In the genomic region with DNA sequence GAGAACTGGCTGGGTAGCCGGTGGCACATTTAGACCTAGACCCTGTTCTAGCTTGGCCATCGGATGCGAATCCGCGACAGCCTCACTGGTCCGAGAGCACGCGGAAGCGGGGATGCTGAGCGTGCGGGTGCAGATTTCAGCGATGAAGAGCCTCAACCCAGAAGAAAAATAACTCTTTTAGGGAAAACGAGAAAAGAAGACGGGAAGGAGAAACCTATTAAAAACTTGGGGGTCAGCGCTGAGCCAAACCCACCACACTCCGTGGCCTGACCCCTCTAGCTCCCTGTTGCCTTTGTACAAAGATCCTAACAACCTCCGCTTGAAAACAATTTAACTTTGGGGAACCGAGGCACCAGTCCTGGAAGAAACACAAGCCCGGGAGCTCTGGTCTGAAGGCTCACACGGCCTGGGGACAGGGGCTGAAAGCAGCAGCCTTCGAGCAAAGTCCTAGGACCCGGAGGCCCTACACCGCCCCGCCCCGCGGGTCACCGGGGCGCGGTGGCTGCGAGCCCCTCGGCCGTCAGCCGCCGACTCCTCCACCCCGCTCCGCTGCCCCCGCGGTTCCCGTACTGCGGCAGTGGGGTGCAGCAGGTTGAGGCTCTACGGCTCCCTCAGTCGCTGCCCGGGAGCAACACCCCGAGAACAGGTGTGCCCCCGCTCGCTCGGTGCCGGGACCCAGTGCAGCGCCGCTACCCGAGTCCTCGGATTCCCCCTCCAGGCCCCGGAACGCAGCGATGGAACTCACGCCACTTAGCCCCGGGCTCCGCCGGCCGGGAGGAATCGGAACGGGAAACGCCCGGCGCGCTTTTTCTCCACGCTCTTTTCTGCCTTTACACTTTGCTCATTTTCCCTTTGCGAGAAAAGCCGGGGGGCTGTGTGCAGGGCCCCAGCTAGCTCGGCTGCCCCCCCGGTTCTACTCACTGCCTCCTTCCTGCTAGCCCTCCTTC, we compare ENCODE assay signal across 8 mouse cellular contexts. TPM values are rescaled to one million over a fixed set of nuclear protein-coding genes. Genes with fewer than 3 reads are reported as not detected.
A peak's percentile ranks its signal among the peaks of the same experiment; 100 is the strongest.
DNase-seq lines count a peak whose midpoint lies in the region; ATAC-seq and TF ChIP-seq lines count a peak whose summit lies in the region.

No protein-coding gene starts in this region.

- peaks cover 10% of the 10 kb centered on the region for H3K27me3 ChIP-seq in cerebellum, adult 2 months (ENCODE audit: control insufficient read depth, insufficient read depth, low read length)
- peaks cover 47% of the 10 kb centered on the region for H3K27me3 ChIP-seq in heart, embryonic 16.5 days (ENCODE audit: control insufficient read depth, insufficient read depth, low read length)
- H3K27me3 ChIP-seq in limb, embryonic 13.5 days, result peaks cover 54% of the 10 kb centered on the region
- H3K27me3 ChIP-seq in neural tube, embryonic 11.5 days (ENCODE audit: control insufficient read depth, insufficient read depth, low read length), result peaks cover 66% of the 10 kb centered on the region

- TF ChIP-seq CTCF in cerebellum, adult 2 months (IDR thresholded peaks at IDR 0.05; ENCODE audit: borderline replicate concordance, insufficient read depth, low read depth, low read length), result no peak

- peak; percentile 17 to 44 for DNase-seq in cerebellum, adult 2 months
- no peak for DNase-seq in cerebellum, adult 9-11 months
- peak; percentile 27 for DNase-seq in urinary bladder, adult 2 months (ENCODE audit: low spot score)
- DNase-seq in urinary bladder, postnatal 10 days (ENCODE audit: low spot score), result no peak
- peak; percentile 72 for DNase-seq in neural tube, embryonic 11.5 days (ENCODE audit: low spot score)
- no peak for DNase-seq in layer of hippocampus, adult 9-11 months

- 1% methylated on average over 71 of the region's 71 CpGs for WGBS in cerebellum, adult 2 months
- WGBS in heart, embryonic 16.5 days, result 1% methylated on average over 71 of the region's 71 CpGs
- under 1% methylated on average over 67 of the region's 71 CpGs for WGBS in limb, embryonic 13.5 days
- WGBS in neural tube, embryonic 11.5 days, result under 1% methylated on average over 69 of the region's 71 CpGs

- H3K9me3 ChIP-seq in heart, embryonic 16.5 days (replicated peaks; ENCODE audit: control insufficient read depth, low read length), result no peaks in the 10 kb centered on the region
- no peaks in the 10 kb centered on the region for H3K9me3 ChIP-seq in limb, embryonic 13.5 days
- no peaks in the 10 kb centered on the region for H3K9me3 ChIP-seq in neural tube, embryonic 11.5 days (ENCODE audit: control insufficient read depth, low read length)

- ATAC-seq in heart, embryonic 16.5 days (replicated peaks; ENCODE audit: extremely low read depth, insufficient read depth, low FRiP score), result peak; percentile 19; the same call in 1 of the 2 replicates
- no peak for ATAC-seq in limb, embryonic 13.5 days (ENCODE audit: low FRiP score, low read depth)
- no peak for ATAC-seq in neural tube, embryonic 11.5 days (ENCODE audit: insufficient read depth, low FRiP score, low TSS enrichment)

- TF ChIP-seq POLR2A in cerebellum, adult 2 months (IDR thresholded peaks at IDR 0.05; ENCODE audit: borderline replicate concordance, insufficient read depth, low read length), result no peak

- H3K4me1 ChIP-seq in cerebellum, adult 2 months (ENCODE audit: control insufficient read depth, insufficient read depth, low read length), result no peaks in the 10 kb centered on the region
- H3K4me1 ChIP-seq in heart, embryonic 16.5 days (ENCODE audit: control insufficient read depth, insufficient read depth, low read length), result peaks cover 23% of the 10 kb centered on the region
- H3K4me1 ChIP-seq in limb, embryonic 13.5 days, result peaks cover 36% of the 10 kb centered on the region
- peaks cover 7% of the 10 kb centered on the region; the same call in 1 of the 2 replicates for H3K4me1 ChIP-seq in neural tube, embryonic 11.5 days (ENCODE audit: control insufficient read depth, insufficient read depth, low read length)

- H3K4me2 ChIP-seq in heart, embryonic 16.5 days (ENCODE audit: low read depth, low read length), result peak overlapping the region; percentile 97
- H3K4me2 ChIP-seq in limb, embryonic 13.5 days (replicated peaks), result peak overlapping the region; percentile 87
- H3K4me2 ChIP-seq in neural tube, embryonic 11.5 days (ENCODE audit: low read depth), result peak overlapping the region; percentile 75

- no peak overlapping the region for H3K4me3 ChIP-seq in cerebellum, adult 2 months (replicated peaks; ENCODE audit: insufficient read depth, low read depth, low read length)
- peak overlapping the region; percentile 55 for H3K4me3 ChIP-seq in heart, embryonic 16.5 days (ENCODE audit: low read length)
- peak overlapping the region; percentile 66 for H3K4me3 ChIP-seq in limb, embryonic 13.5 days
- peak overlapping the region; percentile 56 for H3K4me3 ChIP-seq in neural tube, embryonic 11.5 days (ENCODE audit: low read depth, low read length)

- H3K36me3 ChIP-seq in heart, embryonic 16.5 days (ENCODE audit: control insufficient read depth, insufficient read depth), result no peaks in the 10 kb centered on the region
- H3K36me3 ChIP-seq in limb, embryonic 13.5 days, result peaks cover 10% of the 10 kb centered on the region; the same call in 1 of the 2 replicates
- H3K36me3 ChIP-seq in neural tube, embryonic 11.5 days (ENCODE audit: control insufficient read depth, insufficient read depth, low read length), result no peaks in the 10 kb centered on the region

- no peak overlapping the region for H3K27ac ChIP-seq in cerebellum, adult 2 months (ENCODE audit: insufficient read depth, low read length)
- H3K27ac ChIP-seq in heart, embryonic 16.5 days (ENCODE audit: low read length), result 0 out of 2 replicates have a peak overlapping the region, but pooled peaks have one; percentile 10
- peak overlapping the region; percentile 91 for H3K27ac ChIP-seq in limb, embryonic 13.5 days
- H3K27ac ChIP-seq in neural tube, embryonic 11.5 days (ENCODE audit: low read depth, low read length), result peak overlapping the region; percentile 75

- H3K9ac ChIP-seq in heart, embryonic 16.5 days (ENCODE audit: low read length), result peak overlapping the region; percentile 30
- peak overlapping the region; percentile 89 for H3K9ac ChIP-seq in limb, embryonic 13.5 days
- peak overlapping the region; percentile 80 for H3K9ac ChIP-seq in neural tube, embryonic 11.5 days (ENCODE audit: low read length)

RNA-seq across cellular contexts. Expression of a gene that starts 2.7 kb away (rescaled TPM):
- polyA plus RNA-seq in cerebellum, adult 2 months (2012; rRNA removed), result 170 and 183 TPM in 2 replicates
- 66.2 and 76.1 TPM in 2 replicates for polyA plus RNA-seq in urinary bladder, adult 2 months (2012; rRNA removed)
- 41.5 and 45.4 TPM in 2 replicates for polyA plus RNA-seq in heart, embryonic 16.5 days (2015; fragmentation: Nextera tagmentation; extraction: Ambion mirVana)
- polyA plus RNA-seq in limb, embryonic 13.5 days (2015; fragmentation: Nextera tagmentation; extraction: Ambion mirVana), result 91.2 and 96.1 TPM in 2 replicates
- polyA plus RNA-seq in neural tube, embryonic 11.5 days (2014; fragmentation: Nextera tagmentation; extraction: Ambion mirVana), result 73.5 and 76.8 TPM in 2 replicates

RNA-seq across cellular contexts. Expression of a gene that starts 56.0 kb away (rescaled TPM):
- 141 and 142 TPM in 2 replicates for polyA plus RNA-seq in cerebellum, adult 2 months (2012; rRNA removed)
- 83.5 and 95.4 TPM in 2 replicates for polyA plus RNA-seq in urinary bladder, adult 2 months (2012; rRNA removed)
- polyA plus RNA-seq in heart, embryonic 16.5 days (2015; fragmentation: Nextera tagmentation; extraction: Ambion mirVana), result 93.5 and 94.5 TPM in 2 replicates
- 178 and 181 TPM in 2 replicates for polyA plus RNA-seq in limb, embryonic 13.5 days (2015; fragmentation: Nextera tagmentation; extraction: Ambion mirVana)
- polyA plus RNA-seq in neural tube, embryonic 11.5 days (2014; fragmentation: Nextera tagmentation; extraction: Ambion mirVana), result 130 and 135 TPM in 2 replicates

Comparison
In these comparisons a context has a peak if more than half of its experiments do, and no peak if none do; other contexts are left out.
1. DNase-seq: peak in cerebellum, adult 2 months (2 of 2), urinary bladder, adult 2 months (single experiment) and neural tube, embryonic 11.5 days (single experiment); none in cerebellum, adult 9-11 months (single experiment), urinary bladder, postnatal 10 days (single experiment) and layer of hippocampus, adult 9-11 months (single experiment).
2. H3K9ac ChIP-seq: peak in every context shown above with its lines; median percentile 89 in limb, embryonic 13.5 days; 80 in neural tube, embryonic 11.5 days; 30 in heart, embryonic 16.5 days.
3. Peak in every context shown above with its lines, with median percentiles within 50 percentile points of each other: H3K4me2 ChIP-seq.